Mouse (Mus musculus) heart, embryonic 15.5 days (tissue): Measurements from ENCODE around the gene Ccl24. TPM values are rescaled to one million over a fixed set of nuclear protein-coding genes. Genes with fewer than 3 reads are reported as not detected.
"Not testable (repeated sequence)": the region's sequence is repeated elsewhere in the genome, so short reads cannot be mapped to it uniquely, and the experiment has no call there.

ENCODE experiments used
- ATAC-seq: fragments of 200-750 bp; cut with Nextera tagmentation; replicated peaks from 2 replicates; pipeline ENCODE4 v1.8.0; 2017; ENCODE audit warnings: low read depth, moderate TSS enrichment; ENCODE audit not compliant: insufficient number of reproducible peaks, insufficient read depth, low FRiP score
- H3K27ac ChIP-seq: fragments of 300-500 bp; sonication (generic); 2 replicates; pipeline ENCODE4 v1.5.1; 2015; ENCODE audit warnings: mild to moderate bottlenecking, inconsistent platforms
- H3K27me3 ChIP-seq: fragments of 300-500 bp; sonication (generic); 2 replicates; pipeline ENCODE4 v1.6.1; 2015; ENCODE audit warnings: inconsistent platforms
- H3K36me3 ChIP-seq: fragments of 300-500 bp; sonication (generic); 2 replicates; pipeline ENCODE4 v1.6.1; 2015; ENCODE audit warnings: mild to moderate bottlenecking, inconsistent platforms
- H3K4me1 ChIP-seq: fragments of 300-500 bp; sonication (generic); replicated peaks from 2 replicates; pipeline ENCODE4 v1.6.1; 2015; ENCODE audit warnings: inconsistent platforms
- H3K4me2 ChIP-seq: fragments of 300-500 bp; sonication (generic); 2 replicates; pipeline ENCODE4 v1.6.1; 2015; ENCODE audit warnings: inconsistent platforms, mild to moderate bottlenecking, moderate library complexity
- H3K4me3 ChIP-seq: fragments of 300-500 bp; sonication (generic); 2 replicates; pipeline ENCODE4 v1.5.1; 2015; ENCODE audit warnings: mild to moderate bottlenecking, inconsistent platforms
- H3K9ac ChIP-seq: fragments of 300-500 bp; sonication (generic); 2 replicates; pipeline ENCODE4 v1.6.1; 2015; ENCODE audit warnings: mild to moderate bottlenecking, inconsistent platforms
- H3K9me3 ChIP-seq: fragments of 300-500 bp; sonication (generic); replicated peaks from 2 replicates; pipeline ENCODE4 v1.6.1; 2016; ENCODE audit warnings: inconsistent platforms
- WGBS: fragments of 180-500 bp; shearing (Covaris S2); methylation state at CpG from one replicate; pipeline ENCODE4 v1.1.7; 2015; ENCODE audit warnings: mixed read lengths; 5-methylcytosine and 5-hydroxymethylcytosine counted together
- polyA plus RNA-seq: library from polyadenylated mRNA; unstranded; fragments of >200 nt; fragmentation: Nextera tagmentation; extraction: Ambion mirVana; gene quantifications from 2 replicates; pipeline ENCODE4 v1.2.1, GENCODE M21; 2015

The Ccl24 gene
- polyA plus RNA-seq, result 2.0 and 3.0 TPM in 2 replicates

- WGBS, result 80% methylated on average over 6 of the region's 6 CpGs
- no peak for ATAC-seq
- Histone ChIP-seq H3K9ac (no peak within 1 kb of the TSS), H3K27me3 (no peaks in the 10 kb centered on the region; the same call in 1 of the 2 replicates), H3K36me3 (no peaks in the 10 kb centered on the region), H3K27ac (no peak within 1 kb of the TSS), H3K9me3 (no peaks in the 10 kb centered on the region), H3K4me3 (no peak within 1 kb of the TSS), H3K4me2 (no peak within 1 kb of the TSS), H3K4me1 (no peaks in the 10 kb centered on the region)
These were observed at the start of gene Ccl24 for GRCm38 (mm10) chr5:135573006-135573405. Gene Ccl24 (minus strand): TSS chr5:135573049.

DNA sequence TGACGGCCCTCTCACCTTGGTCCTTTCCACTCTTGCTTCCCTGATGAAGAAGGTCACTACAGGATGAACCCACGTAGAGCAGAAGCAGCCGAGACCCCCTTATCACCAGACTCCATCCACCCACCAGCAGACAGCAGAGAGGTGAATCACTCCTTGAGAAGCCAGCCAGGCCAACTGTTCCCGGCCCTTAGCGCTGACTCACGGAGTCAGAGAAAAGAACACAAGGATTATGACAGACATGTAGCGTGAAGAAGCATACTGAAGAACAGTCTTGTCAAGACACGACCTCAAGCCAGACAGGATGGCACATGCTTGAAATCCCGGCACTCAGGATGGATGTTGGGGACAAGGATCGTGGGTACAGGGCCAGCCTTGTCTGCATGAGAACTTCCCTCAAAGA lies 48.9 kb upstream of the Ccl24 start:
- H3K4me1 ChIP-seq, result no peaks in the 10 kb centered on the region
- no peak overlapping the region for H3K9ac ChIP-seq
- ATAC-seq, result no peak
- no peak overlapping the region for H3K27ac ChIP-seq
- H3K36me3 ChIP-seq, result no peaks in the 10 kb centered on the region
- 68% methylated on average over 10 of the region's 10 CpGs for WGBS
- H3K27me3 ChIP-seq, result 0 out of 2 replicates have a peak, but pooled peaks cover 3% of the 10 kb centered on the region
- H3K9me3 ChIP-seq, result no peaks in the 10 kb centered on the region
- H3K4me3 ChIP-seq, result no peak overlapping the region
- no peak overlapping the region for H3K4me2 ChIP-seq

- 77% methylated on average over 9 of the region's 9 CpGs for WGBS
- no peak overlapping the region for H3K4me3 ChIP-seq
- no peak overlapping the region for H3K4me2 ChIP-seq
- no peak overlapping the region for H3K27ac ChIP-seq
- no peak overlapping the region for H3K9ac ChIP-seq
- H3K9me3 ChIP-seq, result no peaks in the 10 kb centered on the region
- no peaks in the 10 kb centered on the region for H3K36me3 ChIP-seq
- H3K4me1 ChIP-seq, result no peaks in the 10 kb centered on the region
- H3K27me3 ChIP-seq, result 0 out of 2 replicates have a peak, but pooled peaks cover 3% of the 10 kb centered on the region
- no peak for ATAC-seq
These were observed 47.7 kb upstream of the Ccl24 start for GRCm38 (mm10) chr5:135620526-135620925.

GRCm38 (mm10) chr5:135619741-135620140 lies 46.9 kb upstream of the Ccl24 start:
- not testable (repeated sequence) for H3K9ac ChIP-seq, H3K27me3 ChIP-seq, H3K4me2 ChIP-seq, ATAC-seq, H3K36me3 ChIP-seq, H3K9me3 ChIP-seq, H3K4me3 ChIP-seq, H3K4me1 ChIP-seq, H3K27ac ChIP-seq
- WGBS, result 81% methylated on average over 10 of the region's 10 CpGs

DNA sequence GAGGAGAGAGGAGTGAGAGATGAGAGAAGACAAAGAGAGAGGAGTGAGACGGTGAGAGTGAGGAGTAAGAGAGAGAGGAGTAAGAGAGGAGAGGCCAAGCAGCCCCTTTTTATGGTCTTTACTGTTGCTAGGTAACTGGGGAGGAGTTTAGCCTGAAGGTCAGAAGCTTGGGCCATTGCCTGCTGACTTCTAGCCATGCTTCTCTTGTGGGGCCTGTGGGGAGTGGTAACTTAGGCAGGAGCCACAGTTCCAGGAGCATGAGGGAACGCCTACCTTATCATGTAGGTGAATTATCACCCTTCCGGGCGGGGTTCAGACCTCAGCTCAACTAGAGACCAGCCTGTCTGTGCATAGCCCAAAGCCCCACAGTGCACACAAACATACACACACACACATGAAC lies 36.9 kb upstream of the Ccl24 start:
- Histone ChIP-seq H3K27me3 (no peaks in the 10 kb centered on the region; the same call in 1 of the 2 replicates), H3K36me3 (no peaks in the 10 kb centered on the region), H3K9me3 (0 out of 2 replicates have a peak, but pooled peaks cover 2% of the 10 kb centered on the region), H3K4me2 (no peak overlapping the region), H3K27ac (no peak overlapping the region), H3K4me3 (no peak overlapping the region), H3K9ac (no peak overlapping the region), H3K4me1 (no peaks in the 10 kb centered on the region)
- no peak for ATAC-seq
- 62% methylated on average over 4 of the region's 4 CpGs for WGBS

DNA sequence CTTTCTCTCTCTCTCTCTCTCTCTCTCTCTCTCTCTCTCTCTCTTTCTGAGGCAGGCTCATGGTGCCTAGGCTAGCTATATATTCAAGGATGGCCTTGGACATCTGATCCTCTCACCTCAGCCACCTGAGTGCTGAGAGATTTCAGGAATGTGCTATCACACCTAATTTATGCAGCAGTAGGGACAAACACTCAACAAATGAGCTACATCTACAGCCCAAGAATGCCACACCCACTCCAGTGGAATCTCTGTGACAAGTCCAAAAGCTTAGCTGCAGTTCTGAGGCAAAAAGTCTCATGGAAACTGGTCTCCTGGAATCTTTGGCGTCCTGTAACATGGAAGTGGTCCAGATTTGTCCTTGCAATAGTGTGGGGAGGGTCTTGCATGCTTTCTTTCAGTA lies 34.7 kb upstream of the Ccl24 start:
- Histone ChIP-seq H3K4me1 (no peaks in the 10 kb centered on the region), H3K27ac (no peak overlapping the region), H3K4me3 (no peak overlapping the region), H3K4me2 (no peak overlapping the region), H3K36me3 (no peaks in the 10 kb centered on the region), H3K27me3 (no peaks in the 10 kb centered on the region), H3K9ac (no peak overlapping the region), H3K9me3 (peaks cover 9% of the 10 kb centered on the region; the same call in 1 of the 2 replicates)
- ATAC-seq, result no peak
- WGBS, result 41% methylated on average over 1 of the region's 1 CpGs

GRCm38 (mm10) chr5:135606717-135607116 lies 33.9 kb upstream of the Ccl24 start:
- not testable (repeated sequence) for H3K9ac ChIP-seq, H3K27ac ChIP-seq, H3K4me3 ChIP-seq, H3K36me3 ChIP-seq, H3K27me3 ChIP-seq, H3K4me1 ChIP-seq, ATAC-seq, H3K9me3 ChIP-seq, H3K4me2 ChIP-seq
- WGBS, result no CpG with 5 or more reads among the region's 1 CpGs

- H3K27ac ChIP-seq, H3K4me2 ChIP-seq, H3K9me3 ChIP-seq, H3K9ac ChIP-seq, H3K4me3 ChIP-seq, ATAC-seq, H3K4me1 ChIP-seq, H3K36me3 ChIP-seq, H3K27me3 ChIP-seq: not testable (repeated sequence)
- no CpG with 5 or more reads among the region's 1 CpGs for WGBS
These were observed 31.8 kb upstream of the Ccl24 start for GRCm38 (mm10) chr5:135604643-135605042.

- H3K27ac ChIP-seq, result no peak overlapping the region
- no peaks in the 10 kb centered on the region for H3K27me3 ChIP-seq
- no peak overlapping the region for H3K9ac ChIP-seq
- no peak for ATAC-seq
- H3K36me3 ChIP-seq, result no peaks in the 10 kb centered on the region
- no peaks in the 10 kb centered on the region; the same call in 1 of the 2 replicates for H3K9me3 ChIP-seq
- H3K4me3 ChIP-seq, result no peak overlapping the region
- no peaks in the 10 kb centered on the region for H3K4me1 ChIP-seq
- H3K4me2 ChIP-seq, result no peak overlapping the region
- WGBS, result 77% methylated on average over 12 of the region's 12 CpGs
These were observed 17.3 kb upstream of the Ccl24 start for GRCm38 (mm10) chr5:135589996-135590784.

DNA sequence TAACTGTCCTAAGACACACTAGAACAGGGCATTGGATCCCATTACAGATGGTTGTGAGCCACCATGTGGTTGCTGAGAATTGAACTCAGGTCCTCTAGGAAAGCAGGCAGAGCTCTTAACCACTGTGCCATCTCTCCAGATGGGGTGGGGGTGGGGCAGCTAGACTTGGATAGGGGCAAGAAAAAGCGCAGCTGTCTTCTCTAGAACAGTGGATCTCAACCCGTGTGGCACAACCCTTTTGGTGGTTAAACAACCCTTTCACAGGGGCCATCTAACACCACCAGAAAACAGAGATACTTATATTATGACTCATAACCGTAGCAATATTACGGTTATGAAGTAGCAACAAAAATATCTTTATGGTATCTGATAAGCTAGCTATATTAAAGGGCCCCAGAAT lies 14.9 kb upstream of the Ccl24 start:
- H3K4me2 ChIP-seq, result no peak overlapping the region
- no peaks in the 10 kb centered on the region; the same call in 1 of the 2 replicates for H3K9me3 ChIP-seq
- 80% methylated on average over 4 of the region's 4 CpGs for whole genome bisulfite sequencing
- no peaks in the 10 kb centered on the region for H3K4me1 ChIP-seq
- no peaks in the 10 kb centered on the region for H3K27me3 ChIP-seq
- H3K4me3 ChIP-seq, result no peak overlapping the region
- H3K36me3 ChIP-seq, result no peaks in the 10 kb centered on the region
- no peak for ATAC-seq
- H3K9ac ChIP-seq, result no peak overlapping the region
- no peak overlapping the region for H3K27ac ChIP-seq

DNA sequence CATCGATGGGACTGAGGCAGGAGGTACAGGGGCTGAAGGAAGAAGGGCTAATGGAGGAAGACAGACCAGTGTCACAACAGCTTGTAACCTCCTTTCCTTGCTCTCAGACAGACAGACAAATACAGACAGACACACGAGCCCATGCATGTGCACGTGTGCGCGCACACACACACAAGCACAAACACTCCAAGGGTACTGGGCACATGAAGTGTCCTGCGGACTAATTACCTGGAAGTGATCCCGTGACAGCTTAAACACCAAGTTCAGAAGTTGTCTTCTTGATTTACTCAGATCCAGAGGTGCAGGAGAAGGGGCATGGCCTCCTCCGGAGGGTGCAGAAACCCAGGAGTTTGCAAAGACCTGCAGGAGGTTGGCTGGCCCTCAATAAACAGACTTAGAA lies 12.8 kb upstream of the Ccl24 start:
- Histone ChIP-seq H3K9ac (no peak overlapping the region), H3K36me3 (no peaks in the 10 kb centered on the region), H3K4me3 (no peak overlapping the region), H3K27me3 (no peaks in the 10 kb centered on the region), H3K4me1 (no peaks in the 10 kb centered on the region), H3K27ac (no peak overlapping the region), H3K9me3 (no peaks in the 10 kb centered on the region), H3K4me2 (no peak overlapping the region)
- WGBS, result 86% methylated on average over 8 of the region's 8 CpGs
- ATAC-seq, result no peak

GRCm38 (mm10) chr5:135582330-135582729 lies 9.5 kb upstream of the Ccl24 start:
- Histone ChIP-seq H3K4me2 (no peak overlapping the region), H3K27me3 (no peaks in the 10 kb centered on the region), H3K4me3 (no peak overlapping the region), H3K9me3 (no peaks in the 10 kb centered on the region), H3K36me3 (no peaks in the 10 kb centered on the region), H3K27ac (no peak overlapping the region), H3K4me1 (no peaks in the 10 kb centered on the region), H3K9ac (no peak overlapping the region)
- 79% methylated on average over 4 of the region's 4 CpGs for WGBS
- no peak for ATAC-seq
